In the genomic region with DNA sequence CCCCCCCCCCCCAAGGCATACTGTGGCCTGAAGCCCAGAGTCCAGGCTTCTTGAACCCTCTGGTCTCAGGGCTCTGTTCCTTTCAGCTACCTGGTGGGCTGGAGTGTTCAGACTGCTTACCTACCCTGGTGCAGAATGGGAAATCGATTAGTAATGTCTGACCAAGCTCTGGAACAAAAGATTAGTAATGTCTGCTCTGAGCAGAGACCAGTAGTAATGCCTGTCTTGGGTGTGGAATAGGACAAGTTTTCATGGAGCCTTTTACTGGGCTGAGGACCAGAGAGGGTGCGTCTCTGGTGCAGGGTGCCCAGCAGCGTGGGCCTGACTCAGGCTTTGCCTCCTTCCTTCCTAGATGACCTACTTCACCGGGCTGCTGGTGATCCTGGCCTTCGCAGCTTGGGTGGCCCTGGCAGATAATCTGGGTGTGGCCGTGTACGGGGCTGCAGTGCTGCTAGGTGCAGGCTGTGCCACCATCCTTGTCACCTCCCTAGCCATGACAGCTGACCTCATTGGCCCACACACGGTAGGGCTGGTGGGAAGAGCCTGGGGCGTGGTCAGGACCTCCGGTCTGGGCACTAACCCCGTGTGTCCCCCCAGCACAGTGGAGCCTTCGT, we compare ENCODE assay signal across 13 mouse cellular contexts. TPM values are rescaled to one million over a fixed set of nuclear protein-coding genes. Genes with fewer than 3 reads are reported as not detected.
DNase-seq lines count a peak whose midpoint lies in the region; ATAC-seq lines count a peak whose summit lies in the region.
"Had no signal": no experiment of that assay in that cellular context is flagged by ENCODE, and none has a peak within 500 bp of the region (broad histone marks: within the 10 kb centered on the region; RNA-seq: fewer than 3 reads in every experiment).

No protein-coding gene starts in this region.

- H3K9me3 ChIP-seq in kidney, embryonic 15.5 days (replicated peaks): no peaks in the 10 kb centered on the region
- peaks cover 2% of the 10 kb centered on the region; the same call in 1 of the 2 replicates for H3K9me3 ChIP-seq in erythroblast, embryonic 14.5 days (ENCODE audit: control insufficient read depth, low read length)
- H3K9me3 ChIP-seq: hindbrain, embryonic 15.5 days; limb, embryonic 15.5 days; neural tube, embryonic 12.5 days had no signal

- no peak for ATAC-seq in kidney, embryonic 15.5 days (replicated peaks; ENCODE audit: low FRiP score)
- ATAC-seq in megakaryocyte-erythroid progenitor cell, adult 5-6 weeks (replicated peaks; ENCODE audit: low FRiP score, low TSS enrichment, poor library complexity, severe bottlenecking): peak; percentile 74

- H3K27ac ChIP-seq in kidney, embryonic 15.5 days: no peak overlapping the region
- H3K27ac ChIP-seq: hindbrain, embryonic 15.5 days; limb, embryonic 15.5 days; neural tube, embryonic 12.5 days had no signal

- peaks cover 24% of the 10 kb centered on the region for H3K36me3 ChIP-seq in kidney, embryonic 15.5 days
- peaks cover 87% of the 10 kb centered on the region for H3K36me3 ChIP-seq in erythroblast, embryonic 14.5 days (ENCODE audit: control insufficient read depth)

- peaks cover 18% of the 10 kb centered on the region for H3K27me3 ChIP-seq in kidney, embryonic 15.5 days
- no peaks in the 10 kb centered on the region for H3K27me3 ChIP-seq in erythroblast, embryonic 14.5 days (ENCODE audit: control insufficient read depth)

- no peak overlapping the region for H3K9ac ChIP-seq in kidney, embryonic 15.5 days
- H3K9ac ChIP-seq: hindbrain, embryonic 15.5 days; limb, embryonic 15.5 days had no signal

- no peak for DNase-seq in kidney, postnatal 10 days
- DNase-seq in R1 (ENCODE audit: low read depth, low spot score): peak; percentile 82
- DNase-seq in left cerebral cortex, adult 11 months (ENCODE audit: low spot score): no peak
- DNase-seq in embryo, embryonic 10.5 days (ENCODE audit: low spot score): no peak
- DNase-seq in right cerebral cortex, postnatal 36 days (ENCODE audit: low spot score in 2 of 2): no peak
- DNase-seq: cerebellum, adult 11-12 months; right cerebral cortex, postnatal 4 days had no signal

- H3K4me1 ChIP-seq in kidney, embryonic 15.5 days: peaks cover 82% of the 10 kb centered on the region
- peaks cover 100% of the 10 kb centered on the region for H3K4me1 ChIP-seq in erythroblast, embryonic 14.5 days (ENCODE audit: control insufficient read depth)

- no peak overlapping the region for H3K4me3 ChIP-seq in kidney, embryonic 15.5 days (replicated peaks)
- peak overlapping the region; percentile 57 for H3K4me3 ChIP-seq in erythroblast, embryonic 14.5 days (replicated peaks)
- H3K4me3 ChIP-seq: hindbrain, embryonic 15.5 days; neural tube, embryonic 12.5 days had no signal

- 80% methylated on average over 12 of the region's 12 CpGs for WGBS in kidney, embryonic 15.5 days

- H3K4me2 ChIP-seq in kidney, embryonic 15.5 days: 0 out of 2 replicates have a peak overlapping the region, but pooled peaks have one; percentile 0
- H3K4me2 ChIP-seq: hindbrain, embryonic 15.5 days; limb, embryonic 15.5 days had no signal

RNA-seq across cellular contexts. Expression of a gene that starts 3.2 kb away (rescaled TPM):
- 0.62 and 1.6 TPM in 2 replicates for polyA plus RNA-seq in kidney, embryonic 15.5 days (2015; fragmentation: Nextera tagmentation; extraction: Ambion mirVana)
- polyA plus RNA-seq in erythroblast, embryonic 14.5 days (2012): 3.2 and 5.6 TPM in 2 replicates
- total RNA-seq in megakaryocyte-erythroid progenitor cell, adult 5-6 weeks (2014; fragmentation: Nextera tagmentation): 0.70 TPM in 1 of 2 replicates, not detected in the other
- 1.9 TPM in 1 of 2 replicates, not detected in the other for total RNA-seq in megakaryocyte-erythroid progenitor cell, adult 5-6 weeks (2017)

RNA-seq across cellular contexts. Expression of a gene that starts 5.2 kb away (rescaled TPM):
- 10.3 and 11.5 TPM in 2 replicates for polyA plus RNA-seq in kidney, embryonic 15.5 days (2015; fragmentation: Nextera tagmentation; extraction: Ambion mirVana)
- polyA plus RNA-seq in erythroblast, embryonic 14.5 days (2012): 6.7 and 7.2 TPM in 2 replicates
- 15.7 and 16.4 TPM in 2 replicates for total RNA-seq in megakaryocyte-erythroid progenitor cell, adult 5-6 weeks (2014; fragmentation: Nextera tagmentation)
- total RNA-seq in megakaryocyte-erythroid progenitor cell, adult 5-6 weeks (2017): 13.9 and 14.1 TPM in 2 replicates

RNA-seq across cellular contexts. Expression of a gene that starts 12.2 kb away (rescaled TPM):
- 87.0 and 94.6 TPM in 2 replicates for polyA plus RNA-seq in kidney, embryonic 15.5 days (2015; fragmentation: Nextera tagmentation; extraction: Ambion mirVana)
- polyA plus RNA-seq in erythroblast, embryonic 14.5 days (2012): 52.7 and 55.8 TPM in 2 replicates
- total RNA-seq in megakaryocyte-erythroid progenitor cell, adult 5-6 weeks (2014; fragmentation: Nextera tagmentation): 25.7 and 37.6 TPM in 2 replicates
- total RNA-seq in megakaryocyte-erythroid progenitor cell, adult 5-6 weeks (2017): 44.2 and 61.1 TPM in 2 replicates

RNA-seq across cellular contexts. Expression of a gene that starts 15.9 kb away (rescaled TPM):
- 105 and 114 TPM in 2 replicates for polyA plus RNA-seq in kidney, embryonic 15.5 days (2015; fragmentation: Nextera tagmentation; extraction: Ambion mirVana)
- polyA plus RNA-seq in erythroblast, embryonic 14.5 days (2012): 62.5 and 67.4 TPM in 2 replicates
- 28.5 and 50.0 TPM in 2 replicates for total RNA-seq in megakaryocyte-erythroid progenitor cell, adult 5-6 weeks (2014; fragmentation: Nextera tagmentation)
- 12.2 and 14.9 TPM in 2 replicates for total RNA-seq in megakaryocyte-erythroid progenitor cell, adult 5-6 weeks (2017)

RNA-seq across cellular contexts. Expression of a gene that starts 19.4 kb away (rescaled TPM):
- polyA plus RNA-seq in kidney, embryonic 15.5 days (2015; fragmentation: Nextera tagmentation; extraction: Ambion mirVana): 0.08 TPM in 1 of 2 replicates, not detected in the other
- 0.01 TPM in 1 of 2 replicates, not detected in the other for polyA plus RNA-seq in erythroblast, embryonic 14.5 days (2012)
- total RNA-seq in megakaryocyte-erythroid progenitor cell, adult 5-6 weeks (2014; fragmentation: Nextera tagmentation): not detected in 2 replicates
- total RNA-seq in megakaryocyte-erythroid progenitor cell, adult 5-6 weeks (2017): not detected in 2 replicates
- polyA plus RNA-seq: hindbrain, embryonic 15.5 days; neural tube, embryonic 12.5 days had no signal
